Mouse (Mus musculus): Measurements from ENCODE around the gene Dip2b.

The Dip2b gene

GRCm38 (mm10) chr15:100050940-100051339 is 12.5 kb downstream of the Dip2b start:
- DNase-seq (ENCODE audit: low spot score in 2 of 2) = no peak

- no peak for DNase-seq (ENCODE audit: low spot score in 2 of 2)
Observed at GRCm38 (mm10) chr15:100052726-100053125, 14.3 kb downstream of the Dip2b start.

GRCm38 (mm10) chr15:100056397-100056908 is 18.0 kb downstream of the Dip2b start:
- no peak for DNase-seq (ENCODE audit: low spot score in 2 of 2)

GRCm38 (mm10) chr15:100057698-100058097 is 19.2 kb downstream of the Dip2b start:
- DNase-seq (ENCODE audit: low spot score in 2 of 2) = no peak

GRCm38 (mm10) chr15:100058143-100058542 is 19.7 kb downstream of the Dip2b start:
- no peak for DNase-seq (ENCODE audit: low spot score in 2 of 2)

- no peak for DNase-seq (ENCODE audit: low spot score in 2 of 2)
Observed at GRCm38 (mm10) chr15:100058912-100059311, 20.4 kb downstream of the Dip2b start.

GRCm38 (mm10) chr15:100059626-100060311 is 21.3 kb downstream of the Dip2b start:
- DNase-seq (ENCODE audit: low spot score in 2 of 2) = no peak

- DNase-seq (ENCODE audit: low spot score in 2 of 2) = no peak
Observed at GRCm38 (mm10) chr15:100060513-100061140, 22.2 kb downstream of the Dip2b start.

GRCm38 (mm10) chr15:100061377-100061776 is 22.9 kb downstream of the Dip2b start:
- DNase-seq (ENCODE audit: low spot score in 2 of 2) = no peak

GRCm38 (mm10) chr15:100063229-100063773 is 24.8 kb downstream of the Dip2b start:
- no peak for DNase-seq (ENCODE audit: low spot score in 2 of 2)

- no peak for DNase-seq (ENCODE audit: low spot score in 2 of 2)
Observed at GRCm38 (mm10) chr15:100066702-100067101, 28.2 kb downstream of the Dip2b start.

GRCm38 (mm10) chr15:100069101-100069500 is 30.6 kb downstream of the Dip2b start:
- DNase-seq (ENCODE audit: low spot score in 2 of 2) = no peak

GRCm38 (mm10) chr15:100070021-100070420 is 31.6 kb downstream of the Dip2b start:
- no peak for DNase-seq (ENCODE audit: low spot score in 2 of 2)

- no peak for DNase-seq (ENCODE audit: low spot score in 2 of 2)
Observed at GRCm38 (mm10) chr15:100071819-100072218, 33.4 kb downstream of the Dip2b start.

GRCm38 (mm10) chr15:100073696-100074453 is 35.4 kb downstream of the Dip2b start:
- no peak for DNase-seq (ENCODE audit: low spot score in 2 of 2)

- no peak for DNase-seq (ENCODE audit: low spot score in 2 of 2)
Observed at GRCm38 (mm10) chr15:100074754-100075153, 36.3 kb downstream of the Dip2b start.

GRCm38 (mm10) chr15:100076362-100076761 is 37.9 kb downstream of the Dip2b start:
- DNase-seq (ENCODE audit: low spot score in 2 of 2) = no peak

GRCm38 (mm10) chr15:100080833-100081477 is 42.5 kb downstream of the Dip2b start:
- no peak for DNase-seq (ENCODE audit: low spot score in 2 of 2)

- no peak for DNase-seq (ENCODE audit: low spot score in 2 of 2)
Observed at GRCm38 (mm10) chr15:100081478-100081998, 43.1 kb downstream of the Dip2b start.

GRCm38 (mm10) chr15:100082052-100082451 is 43.6 kb downstream of the Dip2b start:
- no peak for DNase-seq (ENCODE audit: low spot score in 2 of 2)

- no peak for DNase-seq (ENCODE audit: low spot score in 2 of 2)
Observed at GRCm38 (mm10) chr15:100082733-100083132, 44.3 kb downstream of the Dip2b start.
